Mouse (Mus musculus): ENCODE data around the gene Mzf1. TPM values are rescaled to one million over a fixed set of nuclear protein-coding genes. Genes with fewer than 3 reads are reported as not detected.
"Not testable (repeated sequence)": the region's sequence is repeated elsewhere in the genome, so short reads cannot be mapped to it uniquely, and the experiment has no call there.

Mzf1 gene
- polyA plus RNA-seq (2012; rRNA removed), result 0.66 and 0.95 TPM in 2 replicates

- TF ChIP-seq POLR2A (IDR thresholded peaks at IDR 0.05; ENCODE audit: low read depth, low read length), result peak; percentile 65; the same call in 1 of the 2 replicates
- TF ChIP-seq CTCF (IDR thresholded peaks at IDR 0.05; ENCODE audit: extremely low read depth, insufficient read length, insufficient replicate concordance, low read depth, low read length), result peak; percentile 25; the same call in 1 of the 2 replicates
- Histone ChIP-seq H3K36me3 (ENCODE audit: control insufficient read depth, insufficient read depth, low read length) (no peaks in the 10 kb centered on the region), H3K4me3 (ENCODE audit: low read depth, low read length) (peak within 1 kb of the TSS; percentile 86), H3K4me1 (ENCODE audit: control insufficient read depth, insufficient read depth, insufficient read length, low read length) (no peaks in the 10 kb centered on the region), H3K27me3 (ENCODE audit: control insufficient read depth, insufficient read depth, low read length) (no peaks in the 10 kb centered on the region), H3K27ac (ENCODE audit: insufficient read depth, low read depth, low read length) (peak within 1 kb of the TSS; percentile 78)
- under 1% methylated on average over 41 of the region's 41 CpGs for WGBS
These were observed at the start of gene Mzf1 for GRCm38 (mm10) chr7:13054287-13055010. Gene Mzf1, minus strand, starts transcription at chr7:13054764.

GRCm38 (mm10) chr7:13095073-13095472 is 40.5 kb upstream of the Mzf1 start, which contains the start of gene Vmn1r85:
Gene Vmn1r85, minus strand, starts transcription at chr7:13095173.
- no peak for TF ChIP-seq POLR2A (IDR thresholded peaks at IDR 0.05; ENCODE audit: low read depth, low read length)
- TF ChIP-seq CTCF (IDR thresholded peaks at IDR 0.05; ENCODE audit: extremely low read depth, insufficient read length, insufficient replicate concordance, low read depth, low read length), result no peak
- Histone ChIP-seq H3K27ac (ENCODE audit: insufficient read depth, low read depth, low read length) (no peak within 1 kb of the TSS), H3K4me1 (ENCODE audit: control insufficient read depth, insufficient read depth, insufficient read length, low read length) (no peaks in the 10 kb centered on the region), H3K36me3 (ENCODE audit: control insufficient read depth, insufficient read depth, low read length) (no peaks in the 10 kb centered on the region), H3K4me3 (ENCODE audit: low read depth, low read length) (no peak within 1 kb of the TSS), H3K27me3 (ENCODE audit: control insufficient read depth, insufficient read depth, low read length) (no peaks in the 10 kb centered on the region)
- WGBS, result 57% methylated on average over 3 of the region's 3 CpGs

- Histone ChIP-seq H3K4me1 (ENCODE audit: control insufficient read depth, insufficient read depth, insufficient read length, low read length) (no peaks in the 10 kb centered on the region), H3K27me3 (ENCODE audit: control insufficient read depth, insufficient read depth, low read length) (no peaks in the 10 kb centered on the region), H3K27ac (ENCODE audit: insufficient read depth, low read depth, low read length) (no peak overlapping the region), H3K4me3 (ENCODE audit: low read depth, low read length) (no peak overlapping the region), H3K36me3 (ENCODE audit: control insufficient read depth, insufficient read depth, low read length) (no peaks in the 10 kb centered on the region)
- TF ChIP-seq POLR2A (IDR thresholded peaks at IDR 0.05; ENCODE audit: low read depth, low read length), result no peak
- TF ChIP-seq CTCF (IDR thresholded peaks at IDR 0.05; ENCODE audit: extremely low read depth, insufficient read length, insufficient replicate concordance, low read depth, low read length), result no peak
- 54% methylated on average over 5 of the region's 5 CpGs for WGBS
These were observed 17.7 kb upstream of the Mzf1 start for GRCm38 (mm10) chr7:13072293-13072692.

- 44% methylated on average over 2 of the region's 2 CpGs for WGBS
- H3K27ac ChIP-seq (ENCODE audit: insufficient read depth, low read depth, low read length); H3K36me3 ChIP-seq (ENCODE audit: control insufficient read depth, insufficient read depth, low read length); H3K4me3 ChIP-seq (ENCODE audit: low read depth, low read length); H3K27me3 ChIP-seq (ENCODE audit: control insufficient read depth, insufficient read depth, low read length); H3K4me1 ChIP-seq (ENCODE audit: control insufficient read depth, insufficient read depth, insufficient read length, low read length): not testable (repeated sequence)
These were observed 8.8 kb upstream of the Mzf1 start for GRCm38 (mm10) chr7:13063399-13063798.

- no peak overlapping the region for H3K4me3 ChIP-seq (ENCODE audit: low read depth, low read length)
- WGBS, result 91% methylated on average over 9 of the region's 9 CpGs
- TF ChIP-seq POLR2A (IDR thresholded peaks at IDR 0.05; ENCODE audit: low read depth, low read length) (no peak), CTCF (IDR thresholded peaks at IDR 0.05; ENCODE audit: extremely low read depth, insufficient read length, insufficient replicate concordance, low read depth, low read length) (no peak)
- no peaks in the 10 kb centered on the region for H3K4me1 ChIP-seq (ENCODE audit: control insufficient read depth, insufficient read depth, insufficient read length, low read length)
- H3K27me3 ChIP-seq (ENCODE audit: control insufficient read depth, insufficient read depth, low read length), result no peaks in the 10 kb centered on the region
- no peaks in the 10 kb centered on the region for H3K36me3 ChIP-seq (ENCODE audit: control insufficient read depth, insufficient read depth, low read length)
- H3K27ac ChIP-seq (ENCODE audit: insufficient read depth, low read depth, low read length), result no peak overlapping the region
These were observed 5.0 kb upstream of the Mzf1 start for GRCm38 (mm10) chr7:13059536-13059935.

- Histone ChIP-seq H3K36me3 (ENCODE audit: control insufficient read depth, insufficient read depth, low read length) (no peaks in the 10 kb centered on the region), H3K27me3 (ENCODE audit: control insufficient read depth, insufficient read depth, low read length) (no peaks in the 10 kb centered on the region), H3K4me1 (ENCODE audit: control insufficient read depth, insufficient read depth, insufficient read length, low read length) (no peaks in the 10 kb centered on the region), H3K4me3 (ENCODE audit: low read depth, low read length) (no peak overlapping the region), H3K27ac (ENCODE audit: insufficient read depth, low read depth, low read length) (no peak overlapping the region)
- TF ChIP-seq POLR2A (IDR thresholded peaks at IDR 0.05; ENCODE audit: low read depth, low read length) (no peak), CTCF (IDR thresholded peaks at IDR 0.05; ENCODE audit: extremely low read depth, insufficient read length, insufficient replicate concordance, low read depth, low read length) (no peak)
- 63% methylated on average over 8 of the region's 8 CpGs for WGBS
These were observed 2.5 kb upstream of the Mzf1 start for GRCm38 (mm10) chr7:13056913-13057700.

GRCm38 (mm10) chr7:13053961-13054286 is 640 bp downstream of the Mzf1 start:
- H3K4me1 ChIP-seq (ENCODE audit: control insufficient read depth, insufficient read depth, insufficient read length, low read length), result no peaks in the 10 kb centered on the region
- H3K27me3 ChIP-seq (ENCODE audit: control insufficient read depth, insufficient read depth, low read length), result no peaks in the 10 kb centered on the region
- 1% methylated on average over 15 of the region's 15 CpGs for WGBS
- H3K27ac ChIP-seq (ENCODE audit: insufficient read depth, low read depth, low read length), result no peak overlapping the region
- H3K36me3 ChIP-seq (ENCODE audit: control insufficient read depth, insufficient read depth, low read length), result no peaks in the 10 kb centered on the region
- peak overlapping the region; percentile 86 for H3K4me3 ChIP-seq (ENCODE audit: low read depth, low read length)
- TF ChIP-seq POLR2A (IDR thresholded peaks at IDR 0.05; ENCODE audit: low read depth, low read length), result no peak
- TF ChIP-seq CTCF (IDR thresholded peaks at IDR 0.05; ENCODE audit: extremely low read depth, insufficient read length, insufficient replicate concordance, low read depth, low read length), result no peak
